Mouse (Mus musculus) olfactory bulb, adult 2 months (tissue): ENCODE measurements around the gene Ubald2.
"Not testable (repeated sequence)": the region's sequence is repeated elsewhere in the genome, so short reads cannot be mapped to it uniquely, and the experiment has no call there.

Experiments used
- CTCF ChIP-seq: fragments of 200-500 bp; IDR thresholded peaks from 2 replicates; pipeline ENCODE4 v1.5.1; 2012; ENCODE audit warnings: low read depth, mild to moderate bottlenecking, low read length, moderate library complexity; ENCODE audit not compliant: insufficient read depth
- POLR2A ChIP-seq: fragments of 200-500 bp; IDR thresholded peaks from 2 replicates; pipeline ENCODE4 v1.6.1; 2012; ENCODE audit warnings: mild to moderate bottlenecking, low read depth, low read length, moderate library complexity; ENCODE audit not compliant: insufficient read depth

GRCm38 (mm10) chr11:116410415-116410814 is 23.5 kb upstream of the Ubald2 start:
- not testable (repeated sequence) for TF ChIP-seq POLR2A, CTCF
